Mouse (Mus musculus) G1E (cell line): Measurements from ENCODE around the gene Wnt9a.

Source experiments
- CTCF ChIP-seq: IDR thresholded peaks from 2 replicates; pipeline ENCODE4 v1.5.1; 2012; ENCODE audit warnings: low read depth, low read length, inconsistent platforms, mixed read lengths
- GATA1 ChIP-seq: IDR thresholded peaks from 2 replicates; pipeline ENCODE4 v1.6.1; 2012; ENCODE audit warnings: borderline replicate concordance, low read length, inconsistent platforms, mixed read lengths
- GATA2 ChIP-seq: IDR thresholded peaks from 2 replicates; pipeline ENCODE4 v1.6.1; 2012; ENCODE audit warnings: low read depth, low read length, inconsistent platforms, borderline replicate concordance
- POLR2AphosphoS5 ChIP-seq: IDR thresholded peaks from 2 replicates; pipeline ENCODE4 v1.6.1; 2012; ENCODE audit warnings: low read depth, low read length, inconsistent platforms; ENCODE audit not compliant: insufficient replicate concordance

DNA sequence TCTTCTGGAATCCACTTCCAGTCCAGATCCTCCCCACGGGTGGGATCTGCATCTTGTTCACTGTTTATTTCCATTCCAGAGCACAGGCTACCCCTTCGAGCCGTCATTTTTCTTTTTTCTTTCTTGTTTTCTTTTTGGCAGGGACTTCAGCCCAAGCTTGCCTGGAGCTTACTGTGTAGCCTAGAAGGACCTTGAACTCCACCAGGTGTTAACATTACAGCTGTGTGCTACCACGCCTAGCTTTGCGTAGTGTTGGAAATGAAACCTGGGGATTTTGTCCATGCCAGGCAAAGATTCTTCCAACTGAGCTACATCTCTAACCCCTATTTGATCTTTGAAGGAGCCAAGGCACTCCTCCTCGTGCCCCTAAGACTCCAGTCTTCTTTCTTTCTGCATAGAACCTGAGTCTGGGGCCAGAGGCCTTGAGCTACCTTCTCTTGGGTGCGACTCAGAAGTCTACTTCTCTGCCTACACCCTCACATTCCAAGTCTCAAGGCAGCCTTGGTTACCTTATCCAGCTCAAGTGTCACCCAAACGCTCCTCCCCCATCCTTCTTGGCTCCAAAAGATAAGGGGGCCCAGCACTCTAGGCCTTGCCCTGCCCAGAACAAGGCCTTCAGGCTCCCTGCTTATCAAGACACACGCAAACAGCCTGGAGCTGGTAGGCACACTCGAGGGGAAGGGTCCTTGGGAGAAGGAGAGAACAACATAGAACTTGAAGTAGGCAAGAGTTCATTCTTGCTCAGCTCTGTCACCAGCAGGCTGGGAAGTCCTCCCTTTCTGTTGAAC, 45.8 kb upstream of the Wnt9a start:
- no peak for TF ChIP-seq POLR2AphosphoS5
- no peak for TF ChIP-seq CTCF
- no peak for TF ChIP-seq GATA2
- no peak for TF ChIP-seq GATA1
